Mouse (Mus musculus) testis, adult 2 months (tissue): ENCODE measurements at regions not wholly inside any gene's neighbourhood (a gene's known extent, or its start where the extent isn't known, plus 50 kb on each side); places are given as distances from the start of the nearest gene placed in this dataset.

Source experiments
- H3K27ac ChIP-seq: fragments of 200-500 bp; 2 replicates; pipeline ENCODE4 v1.5.1; 2012; ENCODE audit warnings: low read depth, low read length; ENCODE audit not compliant: control insufficient read depth, insufficient read depth
- H3K27me3 ChIP-seq: fragments of 200-500 bp; 2 replicates; pipeline ENCODE4 v1.6.1; 2012; ENCODE audit warnings: mild to moderate bottlenecking, low read length, moderate library complexity; ENCODE audit not compliant: control insufficient read depth, insufficient read depth
- H3K36me3 ChIP-seq: fragments of 200-500 bp; 2 replicates; pipeline ENCODE4 v1.6.1; 2012; ENCODE audit warnings: mild to moderate bottlenecking, low read length; ENCODE audit not compliant: control insufficient read depth, insufficient read depth
- H3K4me1 ChIP-seq: fragments of 200-500 bp; 2 replicates; pipeline ENCODE4 v1.6.1; 2012; ENCODE audit warnings: low read length; ENCODE audit not compliant: control insufficient read depth, insufficient read depth
- H3K4me3 ChIP-seq: fragments of 200-500 bp; 2 replicates; pipeline ENCODE4 v1.5.1; 2012; ENCODE audit warnings: low read depth, mild to moderate bottlenecking, low read length, moderate library complexity, mixed read lengths; ENCODE audit not compliant: control insufficient read depth
- CTCF ChIP-seq: fragments of 200-500 bp; IDR thresholded peaks from 2 replicates; pipeline ENCODE4 v1.5.1; 2012; ENCODE audit warnings: low read depth, mild to moderate bottlenecking, inconsistent platforms, low read length, moderate library complexity; ENCODE audit not compliant: control insufficient read depth, insufficient read depth, insufficient replicate concordance
- POLR2A ChIP-seq: fragments of 200-500 bp; IDR thresholded peaks from 2 replicates; pipeline ENCODE4 v1.6.1; 2012; ENCODE audit warnings: low read depth, mild to moderate bottlenecking, inconsistent platforms, low read length, moderate library complexity; ENCODE audit not compliant: control insufficient read depth

DNA sequence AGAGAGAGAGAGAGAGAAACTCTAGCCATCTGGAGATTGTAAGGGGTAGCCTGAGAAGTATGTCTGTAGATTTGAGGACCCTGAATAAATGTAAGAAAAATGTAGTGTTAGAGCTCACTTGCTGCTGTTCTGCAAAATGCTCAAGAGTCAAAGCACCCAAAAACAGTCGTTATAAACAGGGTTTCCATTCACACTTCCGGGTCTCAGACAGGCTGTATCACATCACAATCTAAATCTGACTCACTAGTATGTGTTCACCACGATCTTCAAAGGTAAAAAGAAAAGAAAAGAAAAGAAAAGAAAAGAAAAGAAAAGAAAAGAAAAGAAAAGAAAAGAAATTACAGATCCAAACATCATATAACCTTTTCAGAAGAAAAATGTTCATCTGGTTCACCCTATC, 143.7 kb upstream of the Hapln1 start:
- Histone ChIP-seq H3K4me1 (no peaks in the 10 kb centered on the region), H3K27ac (no peak overlapping the region), H3K27me3 (no peaks in the 10 kb centered on the region), H3K36me3 (no peaks in the 10 kb centered on the region), H3K4me3 (no peak overlapping the region)
- TF ChIP-seq POLR2A (no peak), CTCF (no peak)

DNA sequence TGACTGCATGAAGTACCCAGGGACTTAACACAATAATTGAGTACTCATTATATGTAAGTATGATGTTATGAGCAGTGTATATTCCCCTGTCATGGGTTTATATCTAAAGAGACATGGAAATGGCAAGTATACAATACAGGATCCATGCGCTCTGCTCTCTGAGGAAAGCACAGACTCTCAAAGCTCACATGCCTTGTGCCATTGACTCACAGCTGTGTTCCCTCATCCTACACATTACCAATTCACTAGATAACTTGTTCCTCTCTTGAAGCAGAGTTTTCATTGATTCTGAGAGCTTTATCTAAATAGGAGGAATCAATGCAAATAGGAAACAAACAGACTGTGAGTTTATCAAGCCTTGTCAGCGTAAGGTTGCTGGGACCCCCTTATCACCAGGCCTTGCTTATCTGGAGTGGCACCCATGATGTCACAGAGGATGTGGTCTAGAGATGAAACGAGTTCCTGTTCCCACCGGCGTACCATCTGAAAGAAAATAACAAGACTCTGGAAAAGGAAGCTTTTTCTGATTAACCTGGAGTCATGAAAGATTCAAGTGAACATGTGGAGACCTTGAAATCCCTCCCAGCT, 138.4 kb upstream of the Hapln1 start:
- H3K4me3 ChIP-seq, result no peak overlapping the region
- H3K27me3 ChIP-seq, result no peaks in the 10 kb centered on the region
- H3K27ac ChIP-seq, result no peak overlapping the region
- H3K4me1 ChIP-seq, result no peaks in the 10 kb centered on the region
- no peak for TF ChIP-seq CTCF
- H3K36me3 ChIP-seq, result no peaks in the 10 kb centered on the region

DNA sequence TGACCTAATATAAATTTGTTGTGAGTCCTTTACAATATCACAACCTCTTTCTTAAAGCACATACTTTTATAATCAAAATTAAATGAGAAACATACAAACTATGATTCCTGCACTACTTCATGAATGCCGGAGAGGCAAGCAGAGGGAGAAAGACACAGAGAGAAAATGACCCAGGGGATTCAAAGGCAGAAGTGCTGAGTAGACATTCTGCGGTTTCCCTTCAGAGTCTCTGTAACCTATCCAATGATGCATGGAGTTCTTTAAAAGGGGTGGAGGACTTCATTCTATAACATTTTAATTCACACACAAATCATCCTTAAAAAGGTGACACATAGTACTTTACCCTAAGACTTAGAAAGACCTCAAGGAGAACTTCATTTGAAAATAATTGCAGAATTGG, 129.1 kb upstream of the Hapln1 start:
- Histone ChIP-seq H3K27ac (no peak overlapping the region), H3K36me3 (no peaks in the 10 kb centered on the region), H3K4me3 (no peak overlapping the region), H3K27me3 (no peaks in the 10 kb centered on the region), H3K4me1 (no peaks in the 10 kb centered on the region)
- TF ChIP-seq CTCF, result no peak
- TF ChIP-seq POLR2A, result no peak

- no peak for TF ChIP-seq POLR2A
- no peaks in the 10 kb centered on the region for H3K36me3 ChIP-seq
- no peaks in the 10 kb centered on the region for H3K27me3 ChIP-seq
- H3K4me1 ChIP-seq, result no peaks in the 10 kb centered on the region
- H3K4me3 ChIP-seq, result no peak overlapping the region
- H3K27ac ChIP-seq, result no peak overlapping the region
Measured at GRCm38 (mm10) chr13:89412768-89413487, 126.7 kb upstream of the Hapln1 start.

GRCm38 (mm10) chr13:89418804-89419203, 120.8 kb upstream of the Hapln1 start:
- no peaks in the 10 kb centered on the region for H3K36me3 ChIP-seq
- TF ChIP-seq CTCF (no peak), POLR2A (no peak)
- H3K4me1 ChIP-seq, result no peaks in the 10 kb centered on the region
- H3K27me3 ChIP-seq, result no peaks in the 10 kb centered on the region
- no peak overlapping the region for H3K27ac ChIP-seq
- no peak overlapping the region for H3K4me3 ChIP-seq

- Histone ChIP-seq H3K27me3 (no peaks in the 10 kb centered on the region), H3K27ac (no peak overlapping the region), H3K4me3 (no peak overlapping the region), H3K36me3 (no peaks in the 10 kb centered on the region), H3K4me1 (no peaks in the 10 kb centered on the region)
- TF ChIP-seq CTCF (no peak), POLR2A (no peak)
Measured at GRCm38 (mm10) chr13:89421833-89422232, 117.8 kb upstream of the Hapln1 start.

DNA sequence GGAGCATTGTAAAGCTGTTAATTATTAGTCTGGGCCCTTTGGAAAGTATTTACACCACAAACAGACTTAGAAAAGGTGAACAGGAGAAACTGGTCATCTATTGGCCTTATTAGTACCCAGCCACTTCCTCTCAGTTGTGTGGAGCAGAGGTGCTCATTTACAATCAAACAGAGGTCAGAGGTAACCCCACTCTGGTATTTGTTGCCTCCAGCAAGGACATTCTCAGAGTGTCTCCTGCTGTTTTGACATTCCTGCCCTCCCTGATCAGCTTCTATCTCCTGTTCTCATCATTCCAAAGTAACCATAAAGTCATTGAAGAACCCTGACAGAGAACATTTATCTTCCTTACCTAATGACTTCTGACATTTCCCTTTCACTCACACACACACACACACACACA, 116.1 kb upstream of the Hapln1 start:
- TF ChIP-seq CTCF, result no peak
- no peak for TF ChIP-seq POLR2A
- no peaks in the 10 kb centered on the region for H3K27me3 ChIP-seq
- H3K36me3 ChIP-seq, result no peaks in the 10 kb centered on the region
- H3K4me1 ChIP-seq, result no peaks in the 10 kb centered on the region
- no peak overlapping the region for H3K4me3 ChIP-seq
- H3K27ac ChIP-seq, result no peak overlapping the region
